Mouse (Mus musculus) heart, adult 2 months (tissue): ENCODE measurements around the gene Zfp207.

ENCODE experiments used
- CTCF ChIP-seq: fragments of 200-600 bp; IDR thresholded peaks from 2 replicates; pipeline ENCODE4 v1.8.1; 2022; ENCODE audit warnings: antibody characterized with exemption, mild to moderate bottlenecking, moderate library complexity
- EP300 ChIP-seq: fragments of 200-500 bp; IDR thresholded peaks from 2 replicates; pipeline ENCODE4 v1.6.1; 2011; ENCODE audit warnings: low read depth, low read length, control low read depth; ENCODE audit not compliant: insufficient read depth
- POLR2A ChIP-seq: fragments of 200-500 bp; IDR thresholded peaks from 2 replicates; pipeline ENCODE4 v1.6.1; 2011; ENCODE audit warnings: mild to moderate bottlenecking, low read depth, low read length, control low read depth; ENCODE audit not compliant: insufficient read depth

DNA sequence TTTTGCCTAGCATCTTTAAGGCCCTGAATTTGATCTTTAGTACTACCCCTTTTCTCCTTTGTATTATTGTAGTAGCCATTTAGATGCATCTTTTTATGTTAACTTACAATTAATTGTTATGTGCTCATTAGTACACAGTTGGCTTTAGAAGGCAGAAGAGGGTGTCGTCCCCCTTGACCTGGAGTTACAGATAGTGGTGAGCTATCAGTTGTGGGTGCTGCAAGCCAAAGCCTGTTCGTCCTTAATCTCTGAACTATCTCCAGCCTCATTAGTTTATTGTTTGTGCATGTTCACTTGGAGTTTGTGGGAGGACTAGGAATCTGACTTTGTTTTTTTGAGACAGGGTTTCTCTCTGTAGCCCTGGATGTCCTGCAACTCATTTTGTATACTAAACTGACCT is 3.7 kb downstream of the Zfp207 start:
- TF ChIP-seq POLR2A: no peak
- TF ChIP-seq CTCF: no peak
- TF ChIP-seq EP300: no peak
